Mouse (Mus musculus) kidney, embryonic 14.5 days (tissue): ENCODE measurements around the gene Lmnb2. TPM values are rescaled to one million over a fixed set of nuclear protein-coding genes. Genes with fewer than 3 reads are reported as not detected.

ENCODE experiments used
- ATAC-seq: fragments of 200-750 bp; cut with Nextera tagmentation; 2 replicates; pipeline ENCODE4 v1.8.0; 2017; ENCODE audit warnings: moderate number of reproducible peaks, mild to moderate bottlenecking, moderate TSS enrichment, moderate library complexity; ENCODE audit not compliant: low FRiP score, low TSS enrichment
- H3K27ac ChIP-seq: fragments of 300-500 bp; sonication (generic); 2 replicates; pipeline ENCODE4 v1.5.1; 2014; ENCODE audit warnings: low read depth, mild to moderate bottlenecking, low read length, moderate library complexity, mixed read lengths
- H3K27me3 ChIP-seq: fragments of 300-500 bp; sonication (generic); 2 replicates; pipeline ENCODE4 v1.6.1; 2014; ENCODE audit warnings: mild to moderate bottlenecking, low read length; ENCODE audit not compliant: control insufficient read depth, insufficient read depth
- H3K36me3 ChIP-seq: fragments of 300-500 bp; sonication (generic); 2 replicates; pipeline ENCODE4 v1.6.1; 2014; ENCODE audit warnings: low read length, mixed read lengths; ENCODE audit not compliant: control insufficient read depth, insufficient read depth
- H3K4me1 ChIP-seq: fragments of 300-500 bp; sonication (generic); 2 replicates; pipeline ENCODE4 v1.6.1; 2014; ENCODE audit warnings: low read length, mixed read lengths; ENCODE audit not compliant: control insufficient read depth, insufficient read depth
- H3K4me2 ChIP-seq: fragments of 300-500 bp; sonication (generic); replicated peaks from 2 replicates; pipeline ENCODE4 v1.6.1; 2014; ENCODE audit warnings: low read depth, mild to moderate bottlenecking, low read length
- H3K4me3 ChIP-seq: fragments of 300-500 bp; sonication (generic); 2 replicates; pipeline ENCODE4 v1.5.1; 2014; ENCODE audit warnings: mild to moderate bottlenecking, low read length
- H3K9ac ChIP-seq: fragments of 300-500 bp; sonication (generic); 2 replicates; pipeline ENCODE4 v1.6.1; 2014; ENCODE audit warnings: low read depth, mild to moderate bottlenecking, low read length, moderate library complexity
- H3K9me3 ChIP-seq: fragments of 300-500 bp; sonication (generic); 2 replicates; pipeline ENCODE4 v1.6.1; 2016; ENCODE audit warnings: low read length; ENCODE audit not compliant: control insufficient read depth
- WGBS: fragments of 180-500 bp; shearing (Covaris S2); extraction: QIAGEN DNeasy Blood & Tissue Kit; methylation state at CpG from one replicate; pipeline ENCODE4 v1.1.7; 2014; 5-methylcytosine and 5-hydroxymethylcytosine counted together
- polyA plus RNA-seq: library from polyadenylated mRNA; unstranded; fragments of >200 nt; fragmentation: Nextera tagmentation; extraction: Ambion mirVana; gene quantifications from 2 replicates; pipeline ENCODE4 v1.2.1, GENCODE M21; 2014

Gene Lmnb2
- polyA plus RNA-seq, 1 experiment from 2014 or later = 17.1 TPM

DNA sequence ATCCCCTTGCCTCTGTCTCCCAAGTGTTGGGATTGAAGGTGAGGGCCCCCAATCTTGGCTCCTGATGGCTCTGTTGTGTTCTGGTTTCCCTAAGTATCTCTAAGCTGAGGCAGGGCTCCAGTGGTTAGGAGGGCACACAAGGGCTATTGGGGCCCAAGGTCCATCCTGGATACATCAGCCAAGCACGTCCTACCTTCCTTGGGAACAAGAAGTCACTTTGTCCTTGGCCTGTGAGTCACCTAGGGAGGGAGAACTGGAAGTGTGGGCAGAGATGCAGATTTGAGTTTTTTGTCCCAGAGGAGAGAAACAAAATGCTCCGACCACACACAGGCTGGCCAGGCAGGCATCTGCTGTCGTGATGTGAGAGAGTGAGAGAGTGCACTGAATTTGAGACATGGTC is 31.0 kb upstream of the Lmnb2 start:
- WGBS = 64% methylated on average over 3 of the region's 3 CpGs
- no peaks in the 10 kb centered on the region for H3K27me3 ChIP-seq
- no peaks in the 10 kb centered on the region for H3K9me3 ChIP-seq
- no peak overlapping the region for H3K4me2 ChIP-seq
- H3K4me3 ChIP-seq = no peak overlapping the region
- peaks cover 15% of the 10 kb centered on the region; the same call in 1 of the 2 replicates for H3K4me1 ChIP-seq
- no peak for ATAC-seq
- no peak overlapping the region for H3K9ac ChIP-seq
- no peak overlapping the region for H3K27ac ChIP-seq
- H3K36me3 ChIP-seq = no peaks in the 10 kb centered on the region

GRCm38 (mm10) chr10:80948570-80948969 is 30.5 kb upstream of the Lmnb2 start:
- no peak overlapping the region for H3K4me3 ChIP-seq

GRCm38 (mm10) chr10:80947802-80948201 is 29.8 kb upstream of the Lmnb2 start:
- H3K4me1 ChIP-seq = peaks cover 24% of the 10 kb centered on the region; the same call in 1 of the 2 replicates
- no peak overlapping the region for H3K9ac ChIP-seq
- H3K4me2 ChIP-seq = no peak overlapping the region
- WGBS = 57% methylated on average over 2 of the region's 2 CpGs
- no peaks in the 10 kb centered on the region for H3K9me3 ChIP-seq
- no peaks in the 10 kb centered on the region for H3K27me3 ChIP-seq
- ATAC-seq = no peak
- H3K4me3 ChIP-seq = no peak overlapping the region
- no peaks in the 10 kb centered on the region for H3K36me3 ChIP-seq
- no peak overlapping the region for H3K27ac ChIP-seq

More at GRCm38 (mm10) chr10:80948570-80948969, 30.5 kb upstream of the Lmnb2 start:
- no peak; the same call in 1 of the 2 replicates for ATAC-seq
- Histone ChIP-seq H3K36me3 (no peaks in the 10 kb centered on the region), H3K4me1 (peaks cover 16% of the 10 kb centered on the region; the same call in 1 of the 2 replicates), H3K4me2 (no peak overlapping the region), H3K27ac (no peak overlapping the region), H3K9ac (no peak overlapping the region), H3K9me3 (no peaks in the 10 kb centered on the region), H3K27me3 (no peaks in the 10 kb centered on the region)
- 30% methylated on average over 6 of the region's 6 CpGs for WGBS

GRCm38 (mm10) chr10:80946684-80947437 is 28.8 kb upstream of the Lmnb2 start:
- H3K4me2 ChIP-seq = no peak overlapping the region
- no peak overlapping the region for H3K9ac ChIP-seq
- no peaks in the 10 kb centered on the region for H3K36me3 ChIP-seq
- no peak overlapping the region for H3K27ac ChIP-seq
- peaks cover 25% of the 10 kb centered on the region; the same call in 1 of the 2 replicates for H3K4me1 ChIP-seq
- H3K4me3 ChIP-seq = no peak overlapping the region
- no peaks in the 10 kb centered on the region for H3K9me3 ChIP-seq
- H3K27me3 ChIP-seq = no peaks in the 10 kb centered on the region
- no peak for ATAC-seq
- 65% methylated on average over 14 of the region's 14 CpGs for WGBS

DNA sequence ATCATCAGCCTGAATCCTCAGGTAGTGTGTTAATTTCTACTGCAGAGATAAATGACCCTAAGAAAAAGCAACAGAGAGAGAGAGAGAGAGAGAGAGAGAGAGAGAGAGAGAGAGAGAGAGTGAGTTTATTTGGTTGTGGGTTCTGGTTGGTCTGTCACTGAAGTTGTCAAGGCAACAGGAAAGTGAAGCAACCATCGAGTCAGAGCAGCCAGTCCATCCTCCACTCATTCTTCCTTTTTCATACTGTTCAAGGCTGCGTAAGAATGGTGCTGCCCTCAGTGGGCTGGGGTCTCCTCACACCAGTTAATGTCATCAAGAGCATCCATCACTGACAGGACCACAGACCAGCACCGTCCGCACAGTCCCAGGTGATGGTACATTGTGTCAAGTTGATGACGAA is 26.2 kb upstream of the Lmnb2 start:
- Histone ChIP-seq H3K4me1 (peaks cover 44% of the 10 kb centered on the region), H3K27ac (no peak overlapping the region), H3K4me3 (no peak overlapping the region), H3K9ac (no peak overlapping the region), H3K36me3 (no peaks in the 10 kb centered on the region), H3K9me3 (no peaks in the 10 kb centered on the region), H3K27me3 (no peaks in the 10 kb centered on the region), H3K4me2 (no peak overlapping the region)
- no peak for ATAC-seq
- 83% methylated on average over 5 of the region's 5 CpGs for WGBS

- Histone ChIP-seq H3K27ac (no peak overlapping the region), H3K4me1 (peaks cover 48% of the 10 kb centered on the region), H3K4me2 (no peak overlapping the region), H3K9ac (no peak overlapping the region), H3K9me3 (no peaks in the 10 kb centered on the region), H3K36me3 (no peaks in the 10 kb centered on the region), H3K27me3 (no peaks in the 10 kb centered on the region), H3K4me3 (no peak overlapping the region)
- no peak for ATAC-seq
- WGBS = 60% methylated on average over 9 of the region's 9 CpGs
Observed at GRCm38 (mm10) chr10:80943701-80944100, 25.7 kb upstream of the Lmnb2 start.

GRCm38 (mm10) chr10:80942919-80943318 is 24.9 kb upstream of the Lmnb2 start:
- H3K4me2 ChIP-seq = no peak overlapping the region
- H3K9me3 ChIP-seq = no peaks in the 10 kb centered on the region
- H3K27me3 ChIP-seq = peaks cover under 1% of the 10 kb centered on the region; the same call in 1 of the 2 replicates
- ATAC-seq = no peak
- H3K4me1 ChIP-seq = peaks cover 50% of the 10 kb centered on the region
- H3K9ac ChIP-seq = no peak overlapping the region
- H3K4me3 ChIP-seq = no peak overlapping the region
- no peaks in the 10 kb centered on the region for H3K36me3 ChIP-seq
- WGBS = 58% methylated on average over 8 of the region's 8 CpGs
- H3K27ac ChIP-seq = no peak overlapping the region

GRCm38 (mm10) chr10:80940988-80941347 is 22.9 kb upstream of the Lmnb2 start:
- peak overlapping the region; percentile 30; the same call in 1 of the 2 replicates for H3K27ac ChIP-seq
- H3K4me1 ChIP-seq = peaks cover 56% of the 10 kb centered on the region
- H3K4me3 ChIP-seq = no peak overlapping the region; the same call in 1 of the 2 replicates
- 56% methylated on average over 2 of the region's 2 CpGs for WGBS
- H3K36me3 ChIP-seq = no peaks in the 10 kb centered on the region
- H3K9ac ChIP-seq = peak overlapping the region; percentile 40; the same call in 1 of the 2 replicates
- H3K4me2 ChIP-seq = peak overlapping the region; percentile 72; the same call in 1 of the 2 replicates
- H3K9me3 ChIP-seq = no peaks in the 10 kb centered on the region
- no peak for ATAC-seq
- peaks cover 9% of the 10 kb centered on the region for H3K27me3 ChIP-seq

DNA sequence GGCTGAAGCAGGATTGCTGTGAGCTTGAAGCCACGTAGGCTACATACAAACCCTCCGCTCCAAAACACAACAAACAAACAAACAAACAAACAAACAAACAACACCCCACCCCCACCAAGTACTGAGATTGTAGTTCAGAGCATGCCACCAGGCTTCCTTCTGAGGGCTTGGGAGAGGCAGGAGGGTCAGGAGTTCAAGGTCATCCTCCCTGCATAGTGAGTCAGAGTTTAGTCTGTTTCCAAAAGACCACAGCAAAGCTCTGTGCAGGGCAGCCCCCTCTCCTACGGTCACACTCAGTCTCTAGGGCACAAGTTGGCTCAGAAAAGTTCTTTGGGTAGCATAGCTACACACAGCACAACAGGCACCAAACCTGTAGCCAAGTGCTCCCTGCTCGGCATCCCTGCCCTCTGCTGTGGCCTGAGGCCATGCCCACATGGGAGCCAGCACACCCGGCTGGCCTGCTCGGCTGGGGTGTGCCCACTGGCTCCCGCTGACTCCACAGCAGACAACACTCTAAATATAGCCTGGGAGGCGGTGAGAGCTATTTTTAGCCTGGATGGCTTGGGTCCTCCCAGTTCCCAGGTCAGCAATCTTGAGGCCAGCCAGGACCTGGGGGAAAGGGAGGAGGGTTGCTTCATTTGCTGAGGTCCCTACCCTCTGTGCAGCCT is 22.4 kb upstream of the Lmnb2 start:
- 26% methylated on average over 8 of the region's 8 CpGs for WGBS
- peak; percentile 3; the same call in 1 of the 2 replicates for ATAC-seq
- H3K4me2 ChIP-seq = peak overlapping the region; percentile 72
- H3K36me3 ChIP-seq = no peaks in the 10 kb centered on the region
- H3K27ac ChIP-seq = peak overlapping the region; percentile 30; the same call in 1 of the 2 replicates
- H3K4me1 ChIP-seq = peaks cover 62% of the 10 kb centered on the region
- H3K27me3 ChIP-seq = peaks cover 11% of the 10 kb centered on the region
- peak overlapping the region; percentile 40; the same call in 1 of the 2 replicates for H3K9ac ChIP-seq
- H3K4me3 ChIP-seq = peak overlapping the region; percentile 36
- no peaks in the 10 kb centered on the region for H3K9me3 ChIP-seq
